Mouse (Mus musculus): ENCODE measurements around the gene Prrt1.
A peak's percentile ranks its signal among the peaks of the same experiment; 100 is the strongest.

The Prrt1 gene

GRCm38 (mm10) chr17:34651507-34652221 lies 22.3 kb downstream of the Prrt1 start:
- peak in 1 of 2 experiments; percentile 45 for DNase-seq

GRCm38 (mm10) chr17:34652546-34652945 lies 23.2 kb downstream of the Prrt1 start:
- no peak for DNase-seq

GRCm38 (mm10) chr17:34652985-34653384 lies 23.7 kb downstream of the Prrt1 start:
- DNase-seq = no peak

- DNase-seq = peak; percentile 52 to 66
Observed at GRCm38 (mm10) chr17:34653746-34654285, 24.5 kb downstream of the Prrt1 start.

- DNase-seq = peak in 1 of 2 experiments; percentile 26
Observed at GRCm38 (mm10) chr17:34654392-34654791, 25.1 kb downstream of the Prrt1 start.

GRCm38 (mm10) chr17:34655160-34655559 lies 25.8 kb downstream of the Prrt1 start:
- peak in 1 of 2 experiments; percentile 19 for DNase-seq

GRCm38 (mm10) chr17:34655581-34655991 lies 26.3 kb downstream of the Prrt1 start:
- DNase-seq = peak in 1 of 2 experiments; percentile 35

GRCm38 (mm10) chr17:34656666-34657065 lies 27.3 kb downstream of the Prrt1 start:
- no peak for DNase-seq

- DNase-seq = no peak
Observed at GRCm38 (mm10) chr17:34657271-34657670, 27.9 kb downstream of the Prrt1 start.

GRCm38 (mm10) chr17:34658145-34658544 lies 28.8 kb downstream of the Prrt1 start:
- DNase-seq = no peak

GRCm38 (mm10) chr17:34658591-34658990 lies 29.3 kb downstream of the Prrt1 start:
- DNase-seq = no peak

- DNase-seq = no peak
Observed at GRCm38 (mm10) chr17:34659181-34659896, 30.0 kb downstream of the Prrt1 start.

GRCm38 (mm10) chr17:34659897-34660214 lies 30.5 kb downstream of the Prrt1 start:
- no peak for DNase-seq

GRCm38 (mm10) chr17:34660259-34660820 lies 31.0 kb downstream of the Prrt1 start:
- no peak for DNase-seq

- no peak for DNase-seq
Observed at GRCm38 (mm10) chr17:34661121-34661591, 31.8 kb downstream of the Prrt1 start.

- no peak for DNase-seq
Observed at GRCm38 (mm10) chr17:34662468-34662867, 33.1 kb downstream of the Prrt1 start.

GRCm38 (mm10) chr17:34662978-34663377 lies 33.6 kb downstream of the Prrt1 start:
- DNase-seq = no peak

GRCm38 (mm10) chr17:34663558-34663957 lies 34.2 kb downstream of the Prrt1 start:
- DNase-seq = no peak

- DNase-seq = no peak
Observed at GRCm38 (mm10) chr17:34664472-34664871, 35.1 kb downstream of the Prrt1 start.

GRCm38 (mm10) chr17:34670235-34670634 lies 40.9 kb downstream of the Prrt1 start, which contains the start of gene Tnxb:
TSS of gene Tnxb (plus strand) at chr17:34670535.
- no peak for DNase-seq

GRCm38 (mm10) chr17:34671151-34672066 lies 42.1 kb downstream of the Prrt1 start:
- no peak for DNase-seq

- DNase-seq = no peak
Observed at GRCm38 (mm10) chr17:34672246-34672792, 43.0 kb downstream of the Prrt1 start.
